Mouse (Mus musculus): Measurements from ENCODE around the gene Rnf130.

- TF ChIP-seq CTCF (IDR thresholded peaks at IDR 0.05; ENCODE audit: low read depth) = no peak
- TF ChIP-seq EP300 (IDR thresholded peaks at IDR 0.05; ENCODE audit: low read depth) = no peak
These were observed 7.6 kb upstream of the Rnf130 start for GRCm38 (mm10) chr11:50017511-50017910.
